Mouse (Mus musculus): Measurements from ENCODE around the gene Son.
A peak's percentile ranks its signal among the peaks of the same experiment; 100 is the strongest.

The Son gene

DNA sequence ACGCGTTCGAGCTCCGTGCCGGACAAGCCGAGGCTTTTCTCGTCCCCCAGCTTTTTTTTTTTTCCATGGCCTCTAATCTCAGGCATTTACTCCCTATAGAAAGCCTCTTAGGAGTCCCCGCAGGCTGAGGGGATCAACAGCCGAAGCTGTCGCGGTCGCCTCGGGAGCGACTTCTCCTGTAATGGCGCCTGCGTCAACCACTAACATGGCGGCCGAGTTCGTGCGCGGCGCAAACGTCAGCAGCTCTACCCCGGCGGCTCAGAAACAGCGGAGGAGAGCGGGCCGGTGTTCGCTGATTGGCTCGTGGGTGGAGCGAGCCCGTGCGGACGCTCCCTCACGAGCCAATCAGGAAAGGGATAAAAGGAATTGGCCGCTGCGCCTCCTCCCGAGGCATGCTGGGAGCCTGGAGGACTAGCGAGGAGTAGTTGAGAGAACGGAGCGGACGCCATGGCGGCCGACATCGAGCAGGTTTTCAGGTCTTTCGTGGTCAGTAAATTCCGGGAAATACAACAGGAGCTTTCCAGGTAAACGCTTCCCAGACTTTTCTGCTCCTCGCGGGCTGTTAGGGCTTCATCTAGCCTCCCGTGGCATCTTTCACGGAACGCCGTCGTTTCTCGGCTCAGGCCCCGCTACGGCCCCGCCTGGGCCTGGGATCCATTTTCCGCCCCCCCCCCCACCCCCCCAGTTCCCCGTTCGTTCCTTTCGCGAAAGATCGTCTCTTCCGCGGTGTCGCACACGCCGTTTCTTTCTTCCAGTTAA lies at the start of gene Son:
Son (plus strand) TSS at position 46 of the 759 bp plus-strand sequence.
- peak; percentile 98 for DNase-seq (ENCODE audit: low read depth, low spot score)

GRCm38 (mm10) chr16:91597672-91598010 lies 49.7 kb upstream of the Son start, which contains the start of gene Tmem50b:
Gene Tmem50b (minus strand): TSS chr16:91597800.
- DNase-seq (ENCODE audit: low read depth, low spot score), result peak; percentile 99

GRCm38 (mm10) chr16:91599242-91599641 lies 48.1 kb upstream of the Son start:
- DNase-seq (ENCODE audit: low read depth, low spot score), result no peak

DNA sequence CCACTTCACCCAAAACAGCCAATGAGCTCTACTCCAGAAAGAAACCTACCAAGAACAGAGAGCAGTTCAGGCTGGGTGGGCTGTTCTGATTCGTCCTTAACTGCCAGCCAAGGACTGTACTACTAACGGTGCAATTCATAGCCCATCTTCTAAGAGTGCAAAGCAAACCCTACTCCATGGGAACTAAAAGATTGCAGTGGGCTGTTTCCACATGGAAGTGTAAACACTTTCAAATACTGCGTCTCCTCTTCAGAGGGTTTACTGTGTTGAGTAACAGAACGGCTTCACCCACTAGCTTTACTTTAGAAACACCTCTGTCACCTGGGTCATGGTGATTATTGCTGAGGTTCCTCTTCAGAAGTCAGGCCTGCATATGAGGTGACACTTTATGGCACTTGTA lies 46.2 kb upstream of the Son start:
- no peak for DNase-seq (ENCODE audit: low read depth, low spot score)

DNA sequence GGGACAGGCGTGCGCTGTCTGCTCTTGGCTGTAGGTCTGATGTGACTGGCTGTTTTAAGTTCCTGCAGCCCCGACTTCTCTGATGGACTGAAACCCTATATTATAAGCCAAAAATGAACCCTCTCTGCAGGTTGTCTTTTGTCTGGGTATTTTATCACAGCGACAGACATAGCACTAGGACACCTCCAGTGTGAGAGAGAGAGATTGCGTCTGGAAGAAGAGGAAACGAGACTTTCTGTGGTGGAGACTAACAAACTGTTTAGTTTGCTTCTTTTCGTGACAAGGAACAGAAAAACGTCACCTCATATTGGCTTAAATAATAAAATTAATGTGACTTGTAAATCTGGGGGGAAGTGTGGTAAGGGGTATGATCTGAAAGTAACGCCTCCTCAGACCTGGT lies 45.6 kb upstream of the Son start:
- peak; percentile 75 for DNase-seq (ENCODE audit: low read depth, low spot score)

- no peak for DNase-seq (ENCODE audit: low read depth, low spot score)
Observed at GRCm38 (mm10) chr16:91605156-91605555, 42.1 kb upstream of the Son start.

- DNase-seq (ENCODE audit: low read depth, low spot score), result peak; percentile 73
Observed at GRCm38 (mm10) chr16:91606958-91607357, 40.3 kb upstream of the Son start.

- no peak for DNase-seq (ENCODE audit: low read depth, low spot score)
Observed at GRCm38 (mm10) chr16:91609501-91610245, 37.6 kb upstream of the Son start.

DNA sequence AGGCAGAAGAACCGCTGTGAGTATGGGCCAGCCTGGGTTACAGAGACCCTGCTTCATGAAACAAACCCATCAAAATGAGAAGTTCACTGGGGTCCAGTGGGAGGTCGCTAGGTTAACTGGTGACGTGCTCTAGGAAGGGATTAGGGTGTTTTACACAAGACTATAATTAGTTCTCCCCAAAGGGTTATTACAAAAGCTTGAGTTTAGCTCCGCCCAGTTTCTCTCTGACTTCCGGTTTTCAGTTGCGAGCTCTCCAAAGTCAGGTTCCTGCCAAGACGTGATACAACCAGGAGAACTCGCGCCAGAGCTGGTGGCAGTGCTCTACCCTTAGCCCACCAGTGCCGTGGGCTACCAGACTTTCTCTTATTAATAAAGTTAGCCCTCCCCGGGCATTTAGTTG lies 36.1 kb upstream of the Son start:
- DNase-seq (ENCODE audit: low read depth, low spot score), result no peak

GRCm38 (mm10) chr16:91612525-91612924 lies 34.8 kb upstream of the Son start:
- no peak for DNase-seq (ENCODE audit: low read depth, low spot score)

DNA sequence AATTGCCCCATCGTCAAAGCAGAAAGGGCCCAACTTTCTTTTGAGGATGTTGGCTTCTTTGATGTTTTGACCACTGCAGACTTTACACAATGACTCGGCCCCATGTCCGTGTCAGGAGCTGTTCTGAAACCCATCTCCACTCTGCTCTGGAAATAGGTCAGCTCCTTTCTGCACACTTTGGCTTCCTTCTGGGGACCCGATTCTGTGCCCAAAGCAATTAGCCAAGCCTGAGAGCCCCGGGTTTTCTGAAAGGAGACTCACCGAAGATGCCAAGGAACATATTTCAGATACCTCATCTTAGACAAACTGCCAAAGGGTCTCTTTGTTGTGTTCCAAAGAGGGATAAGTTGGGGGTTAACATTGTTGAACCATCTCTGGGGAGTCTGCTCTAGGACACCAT lies 32.8 kb upstream of the Son start:
- DNase-seq (ENCODE audit: low read depth, low spot score), result no peak

DNA sequence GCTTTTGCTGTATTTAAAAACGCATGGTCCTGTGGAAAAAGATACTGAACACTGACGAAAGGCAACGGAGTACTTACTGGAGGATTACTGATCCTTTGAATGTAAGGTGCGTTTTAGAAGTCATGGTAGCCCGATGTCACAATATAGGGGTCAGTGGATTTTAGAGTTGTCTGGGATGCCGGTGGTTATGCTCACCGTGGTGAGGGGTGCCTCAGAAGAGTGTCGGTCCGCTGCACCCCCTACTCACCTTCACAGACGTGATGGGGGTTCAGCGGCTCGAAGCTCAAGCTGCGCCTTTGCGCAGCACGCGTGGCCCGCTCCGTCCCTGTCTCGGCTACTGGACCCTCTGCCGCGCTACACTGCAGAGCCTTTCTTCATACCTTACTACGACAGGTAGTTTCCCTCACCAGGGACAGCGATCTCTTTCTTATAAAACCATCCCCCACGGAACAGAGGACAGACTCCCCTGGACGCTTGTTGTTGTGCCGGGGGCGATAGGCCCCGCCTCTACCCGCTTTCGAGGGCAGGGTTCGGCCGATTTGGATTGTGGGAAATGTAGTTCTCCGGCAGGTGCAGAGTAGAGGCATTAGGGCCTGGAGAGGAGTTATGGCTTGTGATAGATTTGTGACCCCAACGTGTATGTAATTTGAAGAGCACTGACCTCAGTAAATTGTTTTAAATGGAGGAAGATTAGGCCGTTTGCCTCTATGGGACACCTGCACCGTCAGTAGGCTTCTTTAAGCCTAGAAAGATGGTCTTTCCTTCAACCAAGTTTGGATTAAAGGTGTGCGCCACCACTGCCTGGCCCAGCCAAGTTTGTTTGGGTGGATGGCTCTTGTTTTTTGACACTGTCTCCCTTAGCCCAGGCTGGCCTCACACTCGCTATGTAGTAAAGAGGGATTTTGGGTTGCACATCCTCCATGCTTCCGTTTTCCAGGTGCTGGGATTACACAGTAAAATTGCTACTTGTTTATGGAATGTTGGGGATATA lies 28.5 kb upstream of the Son start, which contains the start of gene Dnajc28:
Dnajc28 (minus strand) TSS at position 516 of the 991 bp plus-strand sequence.
- DNase-seq (ENCODE audit: low read depth, low spot score), result peak; percentile 69

- DNase-seq (ENCODE audit: low read depth, low spot score), result peak; percentile 80
Observed at GRCm38 (mm10) chr16:91620185-91620584, 27.1 kb upstream of the Son start.

DNA sequence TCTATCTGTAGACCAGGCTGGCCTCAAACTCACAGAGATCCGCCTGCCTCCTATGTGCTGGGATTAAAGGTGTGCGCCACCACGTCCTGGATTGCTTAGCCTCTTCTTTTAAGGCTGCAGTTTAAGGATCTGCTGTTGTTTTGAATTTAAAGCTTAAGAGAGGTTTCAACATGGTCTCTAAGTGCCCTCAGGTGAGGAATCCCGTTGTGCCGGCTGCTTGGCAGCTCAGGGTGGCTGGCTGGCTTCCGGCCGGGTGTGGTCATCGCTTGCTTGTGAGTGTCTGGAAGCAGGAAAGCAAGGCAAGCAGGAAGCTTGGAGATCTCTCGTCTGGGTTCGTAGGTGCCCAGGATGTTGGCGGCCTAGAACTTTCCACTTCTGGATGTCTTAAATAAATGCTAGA lies 26.3 kb upstream of the Son start:
- DNase-seq (ENCODE audit: low read depth, low spot score), result no peak

GRCm38 (mm10) chr16:91623074-91623473 lies 24.2 kb upstream of the Son start:
- no peak for DNase-seq (ENCODE audit: low read depth, low spot score)

DNA sequence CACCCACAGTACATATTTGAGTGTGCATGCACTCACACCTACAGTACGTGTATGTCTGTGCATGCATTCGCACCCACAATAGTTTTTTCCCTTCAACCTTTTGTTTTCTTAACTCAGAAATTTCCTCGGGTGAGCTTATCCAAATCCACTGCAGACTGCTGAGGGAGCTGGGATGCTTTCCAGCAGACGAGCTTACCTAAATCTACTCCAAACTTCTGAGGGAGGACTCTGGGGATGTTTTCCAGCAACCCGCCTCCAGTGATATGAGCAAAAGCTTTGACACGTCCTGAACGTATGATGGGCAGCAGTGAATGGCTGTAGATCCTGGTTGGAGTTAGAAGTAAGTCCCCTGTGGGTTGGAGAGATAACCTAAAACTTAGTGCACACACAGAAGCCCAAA lies 19.5 kb upstream of the Son start:
- no peak for DNase-seq (ENCODE audit: low read depth, low spot score)

DNA sequence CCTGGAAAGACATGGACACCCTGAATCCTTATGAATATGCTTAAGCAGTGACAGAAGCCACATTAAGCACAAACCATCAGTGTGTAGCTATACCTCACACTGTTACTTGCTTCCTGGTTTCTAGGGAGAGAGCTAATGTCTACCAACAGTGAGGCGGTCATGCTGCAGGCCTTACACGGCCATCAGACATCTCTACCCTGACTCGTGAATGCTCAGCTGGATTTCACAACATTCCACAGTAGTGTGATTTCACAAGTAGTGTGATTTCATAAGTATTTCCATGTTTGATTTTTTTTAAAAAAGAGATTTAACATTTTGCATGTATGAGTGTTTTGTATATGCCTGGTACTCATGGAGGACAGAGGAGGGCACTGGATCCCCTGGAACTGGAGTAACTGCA lies 18.6 kb upstream of the Son start:
- no peak for DNase-seq (ENCODE audit: low read depth, low spot score)

GRCm38 (mm10) chr16:91629749-91630148 lies 17.6 kb upstream of the Son start:
- DNase-seq (ENCODE audit: low read depth, low spot score), result no peak

DNA sequence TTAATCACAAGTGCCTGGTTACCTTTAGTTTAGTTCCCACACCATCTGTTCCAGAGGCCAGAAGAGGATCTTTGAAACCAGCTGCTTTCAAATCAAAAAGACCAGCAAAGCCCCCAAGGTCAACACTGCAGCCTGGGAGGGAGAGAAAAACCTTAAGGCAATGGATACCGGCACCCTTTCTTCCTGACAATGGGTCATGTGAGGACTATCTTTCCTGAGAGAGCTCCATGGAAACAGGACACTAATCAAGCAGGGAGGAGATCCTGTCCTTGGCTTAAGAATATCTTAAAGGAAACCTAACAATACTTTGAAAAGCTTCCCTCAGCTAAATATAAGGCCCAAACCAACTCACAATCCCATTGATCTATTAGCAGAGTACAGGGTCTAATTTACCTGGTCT lies 16.7 kb upstream of the Son start:
- DNase-seq (ENCODE audit: low read depth, low spot score), result no peak

DNA sequence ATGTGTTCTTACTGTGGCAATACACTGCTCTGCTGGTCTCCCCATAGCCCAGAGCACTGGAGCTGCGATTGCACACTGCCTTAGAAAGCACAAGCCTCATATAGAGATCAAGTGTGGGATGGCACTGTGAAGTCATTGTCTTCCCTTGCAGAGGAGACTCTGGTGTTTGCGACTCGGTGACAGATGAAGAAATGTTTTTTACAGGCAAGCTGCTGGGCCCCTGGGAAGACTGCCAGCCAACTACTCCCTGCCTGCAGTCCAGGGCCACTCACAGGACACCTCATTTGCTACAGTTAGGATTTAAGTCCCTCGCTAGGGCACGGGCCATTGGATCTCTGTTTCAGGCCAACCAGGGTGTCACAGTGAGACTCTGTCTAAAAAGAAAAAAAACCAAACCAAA lies 14.9 kb upstream of the Son start:
- DNase-seq (ENCODE audit: low read depth, low spot score), result no peak

DNA sequence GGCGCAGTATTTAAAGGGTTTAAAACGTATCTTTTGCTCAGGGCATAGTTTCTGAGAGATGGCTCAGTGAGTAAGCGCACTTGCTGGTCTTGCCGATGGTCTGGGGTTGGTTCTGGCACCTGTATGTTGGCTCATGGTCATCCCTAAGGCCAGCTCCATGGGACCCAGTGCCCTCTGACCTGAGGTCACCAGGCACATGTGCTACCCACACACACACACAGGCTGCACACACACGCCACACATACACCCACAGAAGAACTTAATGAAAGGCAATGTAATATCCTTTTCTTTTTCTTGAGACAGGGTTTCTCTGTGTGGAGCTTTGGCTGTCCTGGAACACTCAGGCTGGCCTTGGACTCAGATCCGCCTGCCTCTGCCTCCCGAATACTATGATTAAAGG lies 14.4 kb upstream of the Son start:
- DNase-seq (ENCODE audit: low read depth, low spot score), result no peak

- DNase-seq (ENCODE audit: low read depth, low spot score), result no peak
Observed at GRCm38 (mm10) chr16:91633641-91634040, 13.7 kb upstream of the Son start.

Measured in A20 (cell line).